Mouse (Mus musculus) embryonic fibroblast, embryonic 13.5 days (primary cell): ENCODE results near the gene Foxe1. TPM values are rescaled to one million over a fixed set of nuclear protein-coding genes. Genes with fewer than 3 reads are reported as not detected.
A peak's percentile ranks its signal among the peaks of the same experiment; 100 is the strongest.

Experiments
- H3K27ac ChIP-seq: 2 replicates; pipeline ENCODE4 v1.5.1; 2012; ENCODE audit warnings: low read length, control low read depth, inconsistent platforms; ENCODE audit not compliant: insufficient read depth
- H3K4me1 ChIP-seq: 2 replicates; pipeline ENCODE4 v1.6.1; 2011; ENCODE audit warnings: low read length; ENCODE audit not compliant: control insufficient read depth, insufficient read depth
- H3K4me3 ChIP-seq: 2 replicates; pipeline ENCODE4 v1.5.1; 2011; ENCODE audit warnings: mild to moderate bottlenecking, control low read depth, low read length; ENCODE audit not compliant: insufficient read depth
- CTCF ChIP-seq: IDR thresholded peaks from 2 replicates; pipeline ENCODE4 v1.5.1; 2011; ENCODE audit warnings: mild to moderate bottlenecking, control low read depth, low read length, moderate library complexity, borderline replicate concordance; ENCODE audit not compliant: insufficient read depth
- POLR2A ChIP-seq: IDR thresholded peaks from 2 replicates; pipeline ENCODE4 v1.6.1; 2011; ENCODE audit warnings: low read depth, mild to moderate bottlenecking, control low read depth, low read length, moderate library complexity
- polyA plus RNA-seq: library from polyadenylated mRNA; stranded (reverse); fragments of >200 nt; gene quantifications from 2 replicates; pipeline ENCODE4 v1.2.4, GENCODE M21; 2011; ENCODE audit warnings: low read depth; ENCODE audit not compliant: missing spikeins, insufficient read length

Gene Foxe1
- polyA plus RNA-seq, 1 experiment: not detected

DNA sequence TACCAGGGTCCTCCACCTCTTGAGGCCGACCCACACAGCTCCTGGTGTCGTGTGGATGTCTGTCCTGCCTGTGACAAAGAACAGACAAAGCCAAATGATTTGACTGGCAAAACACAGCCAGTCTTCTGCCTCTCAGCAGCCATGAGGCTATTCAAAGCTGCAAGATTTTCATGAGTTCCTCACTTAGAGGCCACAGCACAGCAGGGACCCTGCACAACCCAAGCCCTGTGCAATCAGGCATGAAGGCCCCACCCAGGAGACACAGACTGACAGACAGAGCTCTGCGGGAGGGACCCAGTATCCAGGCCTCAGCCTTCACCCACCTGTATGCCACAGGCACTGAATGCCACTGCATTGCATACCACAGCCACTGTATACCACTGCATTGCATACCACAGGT is 14.5 kb upstream of the Foxe1 start:
- TF ChIP-seq POLR2A (no peak), CTCF (no peak)
- Histone ChIP-seq H3K4me3 (no peak overlapping the region), H3K27ac (no peak overlapping the region), H3K4me1 (no peaks in the 10 kb centered on the region)

- Histone ChIP-seq H3K27ac (no peak overlapping the region), H3K4me3 (no peak overlapping the region), H3K4me1 (no peaks in the 10 kb centered on the region)
- TF ChIP-seq POLR2A (no peak), CTCF (no peak)
Measured at GRCm38 (mm10) chr4:46335846-46336245, 7.6 kb upstream of the Foxe1 start.

GRCm38 (mm10) chr4:46337990-46338389 is 5.4 kb upstream of the Foxe1 start:
- TF ChIP-seq POLR2A: no peak
- no peak for TF ChIP-seq CTCF
- no peak overlapping the region for H3K4me3 ChIP-seq

DNA sequence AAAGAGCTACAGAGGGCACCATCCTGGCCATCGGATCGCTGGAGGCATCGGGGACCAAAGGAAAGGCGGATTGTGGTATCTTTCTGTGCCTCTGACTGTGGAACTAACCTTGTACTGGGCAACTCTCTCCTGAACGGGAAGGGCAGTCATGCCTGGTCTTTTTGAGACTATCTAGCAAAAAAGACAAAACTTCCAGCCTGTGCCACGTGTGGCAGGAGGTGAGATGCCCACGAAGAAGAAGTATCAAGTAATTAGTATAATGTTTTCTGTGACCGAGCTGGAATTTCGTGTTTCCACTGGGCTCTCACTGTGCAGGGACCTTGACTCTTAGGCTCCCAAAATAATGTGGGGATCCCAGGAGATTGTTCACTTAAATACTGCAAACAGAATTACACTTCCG is 4.4 kb upstream of the Foxe1 start:
- no peak overlapping the region for H3K27ac ChIP-seq
- no peak overlapping the region for H3K4me3 ChIP-seq
- TF ChIP-seq POLR2A (no peak), CTCF (no peak)
- no peaks in the 10 kb centered on the region for H3K4me1 ChIP-seq

More at GRCm38 (mm10) chr4:46337990-46338389, 5.4 kb upstream of the Foxe1 start:
- no peaks in the 10 kb centered on the region for H3K4me1 ChIP-seq
- no peak overlapping the region for H3K27ac ChIP-seq

GRCm38 (mm10) chr4:46339584-46339983 is 3.8 kb upstream of the Foxe1 start:
- no peak overlapping the region for H3K27ac ChIP-seq
- no peaks in the 10 kb centered on the region for H3K4me1 ChIP-seq
- H3K4me3 ChIP-seq: no peak overlapping the region
- TF ChIP-seq POLR2A: no peak
- no peak for TF ChIP-seq CTCF

DNA sequence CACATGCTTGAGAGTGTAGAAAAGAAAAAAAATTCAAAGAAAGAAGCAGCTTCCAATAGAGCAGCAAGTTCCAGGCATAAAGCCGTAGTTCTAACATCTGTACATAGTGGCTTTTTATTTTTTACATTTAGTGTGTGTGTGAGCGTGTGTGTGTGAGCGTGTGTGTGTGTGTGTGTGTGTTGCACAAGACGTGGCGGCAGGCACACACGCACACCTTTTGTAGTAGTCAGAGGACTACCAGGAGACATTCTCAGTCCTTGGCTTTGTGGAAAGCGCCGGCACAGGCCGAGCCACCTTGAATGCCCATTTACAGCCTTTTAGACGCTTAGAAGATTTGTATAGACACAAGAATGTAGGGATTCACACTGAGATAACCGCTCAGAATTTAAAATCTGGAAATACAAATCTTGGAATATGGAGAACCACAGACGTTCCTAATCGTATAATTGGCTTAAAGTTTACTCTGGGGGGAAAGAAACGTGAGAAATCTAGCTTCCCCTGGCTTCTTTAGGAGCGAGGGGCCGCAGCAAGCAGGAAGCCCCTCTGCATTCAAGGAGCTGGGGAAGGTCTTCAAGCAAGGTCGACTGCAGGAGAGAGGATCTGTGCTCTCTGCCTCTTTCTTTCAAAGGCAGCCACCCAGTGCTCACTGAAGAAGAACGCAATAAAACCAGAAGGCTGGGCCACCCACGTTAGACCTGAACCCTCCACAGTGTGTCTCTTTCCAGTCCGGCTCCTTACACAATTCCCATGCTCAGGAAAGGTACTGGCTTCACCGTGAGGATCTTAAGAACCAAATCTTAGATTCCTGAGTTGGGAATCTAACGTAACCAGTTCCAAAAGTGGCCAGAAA is 1.4 kb upstream of the Foxe1 start:
- TF ChIP-seq POLR2A (no peak), CTCF (no peak)
- Histone ChIP-seq H3K4me3 (no peak overlapping the region), H3K4me1 (no peaks in the 10 kb centered on the region), H3K27ac (no peak overlapping the region)

DNA sequence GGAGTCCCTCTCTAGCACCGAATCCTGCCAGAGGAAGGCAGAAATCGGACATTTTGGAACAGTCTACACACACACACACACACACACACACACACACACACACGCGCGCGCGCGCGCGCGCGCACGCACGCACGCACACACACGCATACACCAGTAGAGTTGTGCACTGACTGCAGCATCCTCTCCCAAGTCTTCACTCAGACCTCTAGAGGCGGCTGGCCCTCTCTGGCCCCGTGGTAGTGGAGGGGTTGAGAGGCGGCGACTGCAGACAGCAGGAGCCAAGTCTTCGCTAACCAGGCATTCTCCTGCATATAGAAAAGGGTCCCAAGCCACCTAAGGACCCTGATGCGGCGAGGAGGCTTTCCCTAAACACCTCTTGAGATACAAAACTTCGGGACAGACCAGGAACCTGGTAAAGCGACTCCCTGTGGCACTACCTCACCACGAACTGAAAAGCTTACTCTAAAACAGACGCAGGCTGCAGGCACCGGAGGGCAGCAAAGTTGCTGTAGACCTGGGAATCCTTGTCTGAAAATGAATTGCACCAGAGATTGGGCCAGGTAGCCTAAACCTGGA is 610 bp upstream of the Foxe1 start:
- Histone ChIP-seq H3K4me1 (no peaks in the 10 kb centered on the region), H3K4me3 (no peak overlapping the region), H3K27ac (no peak overlapping the region)
- TF ChIP-seq CTCF: no peak
- TF ChIP-seq POLR2A: no peak

DNA sequence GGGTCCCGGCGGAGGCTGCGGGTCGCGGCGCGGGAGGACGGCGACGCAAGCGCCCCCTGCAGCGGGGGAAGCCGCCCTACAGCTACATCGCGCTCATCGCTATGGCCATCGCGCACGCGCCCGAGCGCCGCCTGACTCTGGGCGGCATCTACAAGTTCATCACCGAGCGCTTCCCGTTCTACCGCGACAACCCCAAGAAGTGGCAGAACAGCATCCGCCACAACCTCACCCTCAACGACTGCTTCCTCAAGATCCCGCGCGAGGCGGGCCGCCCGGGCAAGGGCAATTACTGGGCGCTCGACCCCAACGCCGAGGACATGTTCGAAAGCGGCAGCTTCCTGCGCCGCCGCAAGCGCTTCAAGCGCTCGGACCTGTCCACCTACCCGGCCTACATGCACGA is 879 bp downstream of the Foxe1 start:
- peak overlapping the region; percentile 19 for H3K4me3 ChIP-seq
- no peak for TF ChIP-seq POLR2A
- TF ChIP-seq CTCF: no peak
- H3K4me1 ChIP-seq: no peaks in the 10 kb centered on the region
- no peak overlapping the region for H3K27ac ChIP-seq

GRCm38 (mm10) chr4:46345056-46345772 is 1.8 kb downstream of the Foxe1 start:
- Histone ChIP-seq H3K4me3 (no peak overlapping the region), H3K27ac (no peak overlapping the region), H3K4me1 (no peaks in the 10 kb centered on the region)
- TF ChIP-seq CTCF (no peak), POLR2A (no peak)

- TF ChIP-seq POLR2A: no peak
- no peak for TF ChIP-seq CTCF
- H3K4me1 ChIP-seq: no peaks in the 10 kb centered on the region
- no peak overlapping the region for H3K4me3 ChIP-seq
- no peak overlapping the region for H3K27ac ChIP-seq
Measured at GRCm38 (mm10) chr4:46345773-46346100, 2.3 kb downstream of the Foxe1 start.
